Mouse (Mus musculus) embryonic fibroblast, embryonic 13.5 days (primary cell): ENCODE measurements around the gene Dedd. TPM values are rescaled to one million over a fixed set of nuclear protein-coding genes. Genes with fewer than 3 reads are reported as not detected.
"Not testable (repeated sequence)": the region's sequence is repeated elsewhere in the genome, so short reads cannot be mapped to it uniquely, and the experiment has no call there.

Source experiments
- H3K27ac ChIP-seq: 2 replicates; pipeline ENCODE4 v1.5.1; 2012; ENCODE audit warnings: low read length, control low read depth, inconsistent platforms; ENCODE audit not compliant: insufficient read depth
- H3K4me1 ChIP-seq: 2 replicates; pipeline ENCODE4 v1.6.1; 2011; ENCODE audit warnings: low read length; ENCODE audit not compliant: control insufficient read depth, insufficient read depth
- H3K4me3 ChIP-seq: 2 replicates; pipeline ENCODE4 v1.5.1; 2011; ENCODE audit warnings: mild to moderate bottlenecking, control low read depth, low read length; ENCODE audit not compliant: insufficient read depth
- CTCF ChIP-seq: IDR thresholded peaks from 2 replicates; pipeline ENCODE4 v1.5.1; 2011; ENCODE audit warnings: mild to moderate bottlenecking, control low read depth, low read length, moderate library complexity, borderline replicate concordance; ENCODE audit not compliant: insufficient read depth
- POLR2A ChIP-seq: IDR thresholded peaks from 2 replicates; pipeline ENCODE4 v1.6.1; 2011; ENCODE audit warnings: low read depth, mild to moderate bottlenecking, control low read depth, low read length, moderate library complexity
- polyA plus RNA-seq: library from polyadenylated mRNA; stranded (reverse); fragments of >200 nt; gene quantifications from 2 replicates; pipeline ENCODE4 v1.2.4, GENCODE M21; 2011; ENCODE audit warnings: low read depth; ENCODE audit not compliant: missing spikeins, insufficient read length

The Dedd gene
- polyA plus RNA-seq, 1 experiment, result 53.2 TPM

GRCm38 (mm10) chr1:171286517-171286916, 42.4 kb upstream of the Dedd start:
- TF ChIP-seq POLR2A (no peak), CTCF (no peak)
- Histone ChIP-seq H3K4me1 (no peaks in the 10 kb centered on the region), H3K27ac (no peak overlapping the region), H3K4me3 (no peak overlapping the region)

GRCm38 (mm10) chr1:171287136-171288081, 41.5 kb upstream of the Dedd start, which contains the start of gene Usp21:
Gene Usp21 (minus strand): TSS chr1:171287991.
- Histone ChIP-seq H3K4me3 (peak within 1 kb of the TSS; percentile 78), H3K4me1 (no peaks in the 10 kb centered on the region), H3K27ac (peak within 1 kb of the TSS; percentile 54)
- peak; percentile 83 for TF ChIP-seq POLR2A
- no peak for TF ChIP-seq CTCF

- H3K4me3 ChIP-seq, result no peak overlapping the region
These were observed 40.6 kb upstream of the Dedd start for GRCm38 (mm10) chr1:171288328-171288727.

GRCm38 (mm10) chr1:171293351-171293750, 35.6 kb upstream of the Dedd start:
- Histone ChIP-seq H3K4me3 (peak overlapping the region; percentile 79; the same call in 1 of the 2 replicates), H3K27ac (no peak overlapping the region), H3K4me1 (no peaks in the 10 kb centered on the region; the same call in 1 of the 2 replicates)
- TF ChIP-seq CTCF (no peak), POLR2A (no peak)

More at GRCm38 (mm10) chr1:171288328-171288727, 40.6 kb upstream of the Dedd start:
- TF ChIP-seq POLR2A (no peak), CTCF (no peak)
- no peak overlapping the region for H3K27ac ChIP-seq
- H3K4me1 ChIP-seq, result no peaks in the 10 kb centered on the region; the same call in 1 of the 2 replicates

GRCm38 (mm10) chr1:171293906-171294297, 35.0 kb upstream of the Dedd start:
- Histone ChIP-seq H3K4me3 (peak overlapping the region; percentile 79), H3K27ac (peak overlapping the region; percentile 94), H3K4me1 (no peaks in the 10 kb centered on the region; the same call in 1 of the 2 replicates)
- no peak for TF ChIP-seq POLR2A
- no peak for TF ChIP-seq CTCF

GRCm38 (mm10) chr1:171294298-171295062, 34.5 kb upstream of the Dedd start, which contains the start of gene Ufc1:
Gene Ufc1 (minus strand): TSS chr1:171295024.
- H3K27ac ChIP-seq, result peak within 1 kb of the TSS; percentile 94
- no peaks in the 10 kb centered on the region; the same call in 1 of the 2 replicates for H3K4me1 ChIP-seq
- no peak for TF ChIP-seq CTCF
- peak; percentile 51 for TF ChIP-seq POLR2A
- H3K4me3 ChIP-seq, result peak within 1 kb of the TSS; percentile 79

GRCm38 (mm10) chr1:171295063-171295402, 33.9 kb upstream of the Dedd start:
- H3K27ac ChIP-seq, result peak overlapping the region; percentile 94
- no peak for TF ChIP-seq CTCF
- no peak for TF ChIP-seq POLR2A
- H3K4me3 ChIP-seq, result peak overlapping the region; percentile 79
- H3K4me1 ChIP-seq, result no peaks in the 10 kb centered on the region; the same call in 1 of the 2 replicates

GRCm38 (mm10) chr1:171298226-171298625, 30.7 kb upstream of the Dedd start:
- Histone ChIP-seq H3K4me3 (no peak overlapping the region), H3K27ac (no peak overlapping the region), H3K4me1 (no peaks in the 10 kb centered on the region; the same call in 1 of the 2 replicates)
- TF ChIP-seq CTCF (no peak), POLR2A (no peak)

GRCm38 (mm10) chr1:171306157-171306556, 22.8 kb upstream of the Dedd start:
- H3K4me1 ChIP-seq, H3K4me3 ChIP-seq, H3K27ac ChIP-seq: not testable (repeated sequence)

GRCm38 (mm10) chr1:171309321-171309720, 19.6 kb upstream of the Dedd start:
- no peaks in the 10 kb centered on the region for H3K4me1 ChIP-seq
- H3K27ac ChIP-seq, result no peak overlapping the region
- no peak for TF ChIP-seq POLR2A
- no peak for TF ChIP-seq CTCF
- H3K4me3 ChIP-seq, result no peak overlapping the region
